Mouse (Mus musculus): ENCODE data around the gene Eif3b.

- TF ChIP-seq MYOD1 (IDR thresholded peaks at IDR 0.05; ENCODE audit: control insufficient read depth in 1 of 3, insufficient read length in 2 of 3, low read depth in 2 of 3) (no peak), MAX (IDR thresholded peaks at IDR 0.05; ENCODE audit: low read depth) (no peak), POLR2A (IDR thresholded peaks at IDR 0.05; ENCODE audit: insufficient read length, low read depth) (no peak), TCF12 (IDR thresholded peaks at IDR 0.05; ENCODE audit: insufficient read depth, poor library complexity, severe bottlenecking) (no peak), SRF (IDR thresholded peaks at IDR 0.05; ENCODE audit: control insufficient read depth, insufficient read length, low read depth) (no peak), USF1 (IDR thresholded peaks at IDR 0.05; ENCODE audit: low read depth) (no peak), CEBPB (IDR thresholded peaks at IDR 0.05; ENCODE audit: insufficient read depth, poor library complexity, severe bottlenecking) (no peak), POLR2AphosphoS2 (IDR thresholded peaks at IDR 0.05; ENCODE audit: insufficient read length, low read depth) (no peak), E2F4 (IDR thresholded peaks at IDR 0.05; ENCODE audit: insufficient read depth) (no peak), TCF3 (IDR thresholded peaks at IDR 0.05; ENCODE audit: insufficient read length, low read depth) (no peak), REST (IDR thresholded peaks at IDR 0.05; ENCODE audit: insufficient read depth, insufficient read length) (no peak), MYOG (IDR thresholded peaks at IDR 0.05; ENCODE audit: control insufficient read depth in 1 of 3, insufficient read depth in 1 of 3, insufficient read length in 2 of 3, low read depth in 2 of 3) (no peak)
These were observed 1.5 kb downstream of the Eif3b start for GRCm38 (mm10) chr5:140420616-140421015.

Data from myocyte (in vitro differentiated cells).